12 mouse cellular contexts compared by ENCODE assay signal in the genomic region with DNA sequence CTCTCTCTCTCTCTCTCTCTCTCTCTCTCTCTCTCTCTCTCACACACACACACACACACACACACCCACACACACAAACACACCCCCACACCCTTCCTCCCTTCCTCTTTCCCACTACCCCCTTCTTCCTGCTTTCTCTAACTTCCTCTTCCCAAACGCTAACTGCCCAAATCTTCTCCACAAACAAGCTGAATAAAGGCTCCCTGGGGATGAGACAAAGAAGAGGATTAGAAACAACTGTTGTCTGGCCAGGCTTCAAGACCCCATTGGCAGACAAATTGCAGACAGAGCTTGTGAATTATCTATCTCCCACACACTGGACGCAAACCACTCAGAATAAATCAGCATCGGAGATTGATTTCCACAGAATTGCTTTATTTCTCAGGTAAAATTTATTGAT.
DNase-seq lines count a peak whose midpoint lies in the region; ATAC-seq and TF ChIP-seq lines count a peak whose summit lies in the region.
"Had no signal": no experiment of that assay in that cellular context is flagged by ENCODE, and none has a peak within 500 bp of the region (broad histone marks: within the 10 kb centered on the region; RNA-seq: fewer than 3 reads in every experiment).

No protein-coding gene starts in this region.

- no peak for TF ChIP-seq POLR2A in bone marrow macrophage, adult 2 months (IDR thresholded peaks at IDR 0.05; ENCODE audit: borderline replicate concordance, low read depth, low read length)

- no peak overlapping the region for H3K4me2 ChIP-seq in forebrain, embryonic 11.5 days (ENCODE audit: low read depth, low read length, severe bottlenecking)
- H3K4me2 ChIP-seq: embryonic facial prominence, embryonic 13.5 days; stomach, embryonic 15.5 days had no signal

- H3K4me3 ChIP-seq in forebrain, embryonic 10.5 days: no peak overlapping the region
- H3K4me3 ChIP-seq in forebrain, embryonic 11.5 days (ENCODE audit: low read depth, low read length): no peak overlapping the region
- H3K4me3 ChIP-seq in bone marrow macrophage, adult 2 months (ENCODE audit: insufficient read depth, low read length): no peak overlapping the region
- H3K4me3 ChIP-seq: embryonic facial prominence, embryonic 13.5 days; heart, adult 2 months; stomach, embryonic 15.5 days had no signal

- no peak overlapping the region for H3K9ac ChIP-seq in forebrain, embryonic 11.5 days (ENCODE audit: low read length)
- H3K9ac ChIP-seq: embryonic facial prominence, embryonic 13.5 days; stomach, embryonic 15.5 days had no signal

- ATAC-seq in forebrain, embryonic 11.5 days (replicated peaks; ENCODE audit: low FRiP score): no peak
- 0 out of 2 replicates have a peak, but pooled peaks have one; percentile 34 for ATAC-seq in megakaryocyte progenitor cell, adult 5-6 weeks (replicated peaks; ENCODE audit: poor library complexity)
- no peak for ATAC-seq in erythroid progenitor cell, adult 5-6 weeks (replicated peaks; ENCODE audit: low FRiP score, poor library complexity, severe bottlenecking)
- ATAC-seq: Patski had no signal

- H3K36me3 ChIP-seq in forebrain, embryonic 10.5 days (replicated peaks): no peaks in the 10 kb centered on the region
- no peaks in the 10 kb centered on the region for H3K36me3 ChIP-seq in forebrain, embryonic 11.5 days (ENCODE audit: control insufficient read depth, insufficient read depth, low read length)
- H3K36me3 ChIP-seq: embryonic facial prominence, embryonic 13.5 days; stomach, embryonic 15.5 days had no signal

- no peaks in the 10 kb centered on the region for H3K9me3 ChIP-seq in forebrain, embryonic 10.5 days
- H3K9me3 ChIP-seq in forebrain, embryonic 11.5 days (ENCODE audit: control insufficient read depth, low read length): no peaks in the 10 kb centered on the region
- H3K9me3 ChIP-seq: embryonic facial prominence, embryonic 13.5 days; stomach, embryonic 15.5 days had no signal

- no peak for DNase-seq in forebrain, embryonic 10.5 days (ENCODE audit: extremely low spot score, low spot score)
- no peak for DNase-seq in forebrain, embryonic 11.5 days (ENCODE audit: low spot score)
- peak; percentile 4 to 30 for DNase-seq in layer of hippocampus, adult 18-20 months (ENCODE audit: low spot score in 2 of 2)
- DNase-seq in layer of hippocampus, postnatal 25 days (ENCODE audit: extremely low spot score in 1 of 2, low spot score in 1 of 2): no peak
- no peak for DNase-seq in urinary bladder, adult 18-20 months (ENCODE audit: low spot score in 2 of 2)

- no peaks in the 10 kb centered on the region for H3K27me3 ChIP-seq in forebrain, embryonic 10.5 days (ENCODE audit: poor library complexity, severe bottlenecking)
- H3K27me3 ChIP-seq in forebrain, embryonic 11.5 days (ENCODE audit: control insufficient read depth, insufficient read depth, low read length): no peaks in the 10 kb centered on the region
- H3K27me3 ChIP-seq: embryonic facial prominence, embryonic 13.5 days; Patski; stomach, embryonic 15.5 days had no signal

- peak overlapping the region; percentile 51; the same call in 1 of the 2 replicates for H3K27ac ChIP-seq in forebrain, embryonic 10.5 days
- no peak overlapping the region; the same call in 1 of the 2 replicates for H3K27ac ChIP-seq in forebrain, embryonic 11.5 days (ENCODE audit: low read depth, low read length)
- H3K27ac ChIP-seq in bone marrow macrophage, adult 2 months (ENCODE audit: insufficient read depth, low read depth, low read length): peak overlapping the region; percentile 69
- H3K27ac ChIP-seq: embryonic facial prominence, embryonic 13.5 days; heart, adult 2 months; stomach, embryonic 15.5 days had no signal

- WGBS in forebrain, embryonic 10.5 days: 16% methylated on average over 3 of the region's 3 CpGs
- 15% methylated on average over 3 of the region's 3 CpGs for WGBS in forebrain, embryonic 11.5 days

- peaks cover 15% of the 10 kb centered on the region for H3K4me1 ChIP-seq in forebrain, embryonic 10.5 days
- H3K4me1 ChIP-seq in forebrain, embryonic 11.5 days (replicated peaks; ENCODE audit: control insufficient read depth, insufficient read depth, low read length): no peaks in the 10 kb centered on the region
- H3K4me1 ChIP-seq in bone marrow macrophage, adult 2 months (ENCODE audit: control insufficient read depth, insufficient read depth, low read length): peaks cover 13% of the 10 kb centered on the region
- H3K4me1 ChIP-seq: embryonic facial prominence, embryonic 13.5 days; stomach, embryonic 15.5 days had no signal

- TF ChIP-seq CTCF in bone marrow macrophage, adult 2 months (IDR thresholded peaks at IDR 0.05; ENCODE audit: low read depth, low read length): no peak

Comparison
In these comparisons a context has a peak if more than half of its experiments do, and no peak if none do; other contexts are left out.
1. DNase-seq: peak in layer of hippocampus, adult 18-20 months (2 of 2); none in forebrain, embryonic 10.5 days (single experiment), forebrain, embryonic 11.5 days (single experiment), layer of hippocampus, postnatal 25 days (0 of 2) and urinary bladder, adult 18-20 months (0 of 2).